Mouse (Mus musculus) heart, adult 2 months (tissue): ENCODE measurements at regions not wholly inside any gene's neighbourhood (a gene's known extent, or its start where the extent isn't known, plus 50 kb on each side); places are given as distances from the start of the nearest gene placed in this dataset.

Experiments used
- DNase-seq, 2 experiments: peaks; one replicate each; pipeline ENCODE4 v3.0.0; 2021
- H3K27ac ChIP-seq: fragments of 200-600 bp; 2 replicates; pipeline ENCODE4 v1.8.1; 2022
- H3K27me3 ChIP-seq: fragments of 200-500 bp; 2 replicates; pipeline ENCODE4 v1.6.1; 2012; ENCODE audit warnings: mild to moderate bottlenecking, low read length, inconsistent platforms, mixed read lengths; ENCODE audit not compliant: control insufficient read depth, insufficient read depth
- H3K36me3 ChIP-seq: fragments of 200-500 bp; 2 replicates; pipeline ENCODE4 v1.6.1; 2012; ENCODE audit warnings: low read length, inconsistent platforms; ENCODE audit not compliant: control insufficient read depth, insufficient read depth
- H3K4me1 ChIP-seq: fragments of 200-500 bp; 2 replicates; pipeline ENCODE4 v1.6.1; 2011; ENCODE audit warnings: low read length; ENCODE audit not compliant: control insufficient read depth, insufficient read depth
- H3K4me3 ChIP-seq: fragments of 200-600 bp; 2 replicates; pipeline ENCODE4 v1.8.1; 2022
- H3K79me2 ChIP-seq: fragments of 200-500 bp; replicated peaks from 2 replicates; pipeline ENCODE4 v1.6.1; 2012; ENCODE audit warnings: mild to moderate bottlenecking, inconsistent platforms, low read length, moderate library complexity, mixed read lengths; ENCODE audit not compliant: control insufficient read depth, insufficient read depth
- H3K9ac ChIP-seq: fragments of 200-500 bp; 2 replicates; pipeline ENCODE4 v1.6.1; 2012; ENCODE audit warnings: low read depth, mild to moderate bottlenecking, control low read depth, inconsistent platforms, low read length, mixed read lengths
- CTCF ChIP-seq: fragments of 200-600 bp; IDR thresholded peaks from 2 replicates; pipeline ENCODE4 v1.8.1; 2022; ENCODE audit warnings: antibody characterized with exemption, mild to moderate bottlenecking, moderate library complexity
- EP300 ChIP-seq: fragments of 200-500 bp; IDR thresholded peaks from 2 replicates; pipeline ENCODE4 v1.6.1; 2011; ENCODE audit warnings: low read depth, low read length, control low read depth; ENCODE audit not compliant: insufficient read depth
- POLR2A ChIP-seq: fragments of 200-500 bp; IDR thresholded peaks from 2 replicates; pipeline ENCODE4 v1.6.1; 2011; ENCODE audit warnings: mild to moderate bottlenecking, low read depth, low read length, control low read depth; ENCODE audit not compliant: insufficient read depth
- WGBS: fragments of 180-500 bp; shearing (Covaris S2); methylation state at CpG from one replicate; pipeline ENCODE4 v1.1.7; 2018; 5-methylcytosine and 5-hydroxymethylcytosine counted together
- intact Hi-C: fragments of 180-260 bp; cut with DNase I; formaldehyde crosslinking; loops from one replicate; pipeline ENCODE4 v1.15.1; 2025

DNA sequence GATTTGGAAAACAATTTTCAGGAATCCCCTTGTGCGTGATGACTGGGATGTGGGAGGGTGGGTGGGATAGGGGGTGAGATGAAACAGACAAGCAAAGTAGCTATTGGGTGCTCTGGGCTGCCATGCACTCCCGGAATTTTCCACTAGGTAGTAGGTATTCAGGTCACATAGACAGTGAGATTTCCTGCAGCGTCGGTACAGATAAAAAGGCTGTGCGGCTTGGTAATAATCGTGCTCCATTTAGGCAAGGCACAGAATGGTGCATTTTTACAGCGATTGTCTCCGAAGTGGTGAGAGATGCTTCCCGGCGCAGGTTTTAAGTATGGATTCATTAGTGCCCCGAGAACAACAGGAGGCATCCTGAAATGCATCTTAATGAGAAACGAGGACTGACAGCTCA lies 95.1 kb upstream of the Pced1b start:
- WGBS: 80% methylated on average over 12 of the region's 12 CpGs
- H3K4me1 ChIP-seq: no peaks in the 10 kb centered on the region
- H3K9ac ChIP-seq: no peak overlapping the region
- no peaks in the 10 kb centered on the region for H3K79me2 ChIP-seq
- no peak for TF ChIP-seq POLR2A
- H3K36me3 ChIP-seq: no peaks in the 10 kb centered on the region
- no peak for DNase-seq
- H3K27me3 ChIP-seq: no peaks in the 10 kb centered on the region
- intact Hi-C loops: no loop called here
- no peak overlapping the region for H3K27ac ChIP-seq
- H3K4me3 ChIP-seq: no peak overlapping the region

- WGBS: 80% methylated on average over 10 of the region's 10 CpGs
- H3K9ac ChIP-seq: no peak overlapping the region
These were observed 95.4 kb upstream of the Slc38a4 start for GRCm38 (mm10) chr15:97150983-97151735.

DNA sequence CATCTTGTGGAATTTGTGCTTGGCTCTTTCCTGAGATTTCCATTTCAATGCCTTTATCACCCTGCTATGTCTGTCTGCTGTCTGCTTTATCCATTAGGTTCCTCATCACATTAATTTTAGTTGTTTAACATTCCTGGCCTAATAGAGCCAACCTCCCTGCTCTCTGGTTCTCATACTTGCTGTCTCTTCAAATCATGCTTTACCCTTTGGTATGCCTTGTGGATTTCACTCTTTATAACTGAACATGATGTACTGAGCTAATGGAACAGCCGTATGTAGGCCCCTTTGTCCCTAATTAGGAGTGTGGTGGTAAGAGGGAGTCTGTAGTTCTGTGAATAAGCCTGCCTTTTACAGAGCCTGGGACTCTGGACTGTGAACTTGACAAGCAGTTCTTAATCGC lies 86.2 kb upstream of the Slc38a4 start:
- Histone ChIP-seq H3K4me1 (no peaks in the 10 kb centered on the region), H3K27ac (no peak overlapping the region), H3K9ac (no peak overlapping the region), H3K79me2 (no peaks in the 10 kb centered on the region), H3K27me3 (no peaks in the 10 kb centered on the region), H3K4me3 (no peak overlapping the region), H3K36me3 (no peaks in the 10 kb centered on the region)
- intact Hi-C loops: no loop called here
- TF ChIP-seq CTCF: no peak
- no peak for TF ChIP-seq EP300
- TF ChIP-seq POLR2A: no peak
- DNase-seq: no peak
- 82% methylated on average over 2 of the region's 2 CpGs for WGBS

More at GRCm38 (mm10) chr15:97150983-97151735, 95.4 kb upstream of the Slc38a4 start:
- H3K79me2 ChIP-seq: no peaks in the 10 kb centered on the region
- no peak overlapping the region for H3K27ac ChIP-seq
- H3K27me3 ChIP-seq: no peaks in the 10 kb centered on the region
- TF ChIP-seq CTCF (no peak), EP300 (no peak), POLR2A (no peak)
- intact Hi-C loops: no loop called here
- DNase-seq: no peak
- H3K4me3 ChIP-seq: no peak overlapping the region
- H3K4me1 ChIP-seq: no peaks in the 10 kb centered on the region
- H3K36me3 ChIP-seq: no peaks in the 10 kb centered on the region

- WGBS: 76% methylated on average over 3 of the region's 3 CpGs
- H3K79me2 ChIP-seq: no peaks in the 10 kb centered on the region
- intact Hi-C loops: no loop called here
- no peak overlapping the region for H3K9ac ChIP-seq
- no peaks in the 10 kb centered on the region for H3K36me3 ChIP-seq
- no peaks in the 10 kb centered on the region for H3K4me1 ChIP-seq
- no peak overlapping the region for H3K27ac ChIP-seq
- DNase-seq: no peak
- no peak overlapping the region for H3K4me3 ChIP-seq
- no peak for TF ChIP-seq POLR2A
- no peaks in the 10 kb centered on the region for H3K27me3 ChIP-seq
These were observed 82.5 kb upstream of the Slc38a4 start for GRCm38 (mm10) chr15:97138265-97138664.

- no peak for TF ChIP-seq POLR2A
- TF ChIP-seq EP300: 0 out of 2 replicates have a peak, but pooled peaks have one; percentile 23
- TF ChIP-seq CTCF: peak; percentile 80
- WGBS: 7% methylated on average over 11 of the region's 11 CpGs
These were observed 79.5 kb upstream of the Slc38a4 start for GRCm38 (mm10) chr15:97135291-97135690.

DNA sequence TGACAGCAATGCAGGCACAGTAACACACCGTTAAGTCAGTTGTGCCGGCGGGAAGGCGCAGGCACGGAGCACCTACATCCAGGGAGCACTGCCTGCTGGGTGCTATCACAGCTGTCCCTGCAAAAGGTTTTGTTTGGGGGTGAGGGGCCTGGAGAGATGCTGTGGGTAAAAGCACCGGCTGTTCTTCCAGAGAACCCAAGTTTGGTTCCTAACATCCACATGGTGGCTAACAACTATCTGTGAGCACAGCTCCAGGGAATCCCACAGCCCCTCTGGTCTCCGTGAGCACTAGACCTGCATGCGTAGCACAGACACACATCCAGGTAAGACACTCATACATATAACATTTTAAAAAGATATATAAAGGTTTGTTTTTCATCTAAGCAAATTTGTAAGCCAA lies 72.0 kb upstream of the Slc38a4 start:
- 83% methylated on average over 8 of the region's 8 CpGs for WGBS
- Histone ChIP-seq H3K27ac (no peak overlapping the region), H3K9ac (no peak overlapping the region), H3K4me1 (no peaks in the 10 kb centered on the region), H3K36me3 (no peaks in the 10 kb centered on the region), H3K4me3 (no peak overlapping the region), H3K27me3 (no peaks in the 10 kb centered on the region), H3K79me2 (no peaks in the 10 kb centered on the region)
- DNase-seq: no peak
- intact Hi-C loops: no loop called here
- TF ChIP-seq CTCF (no peak), POLR2A (no peak), EP300 (no peak)

More at GRCm38 (mm10) chr15:97135291-97135690, 79.5 kb upstream of the Slc38a4 start:
- H3K4me1 ChIP-seq: no peaks in the 10 kb centered on the region
- H3K36me3 ChIP-seq: no peaks in the 10 kb centered on the region
- H3K27ac ChIP-seq: peak overlapping the region; percentile 73
- H3K4me3 ChIP-seq: no peak overlapping the region
- intact Hi-C loops: loop anchor here (1.0 kb wide), 1 partner anchor 164 kb away; no protein-coding TSS in a partner anchor
- H3K79me2 ChIP-seq: no peaks in the 10 kb centered on the region
- H3K9ac ChIP-seq: no peak overlapping the region
- peak; percentile 45 to 46 for DNase-seq
- no peaks in the 10 kb centered on the region for H3K27me3 ChIP-seq
